Mouse (Mus musculus) adipocyte (in vitro differentiated cells): ENCODE results near the gene Usp12.

ENCODE experiments used
- DNase-seq: peaks from one replicate; pipeline ENCODE4 v3.0.0-alpha.2; 2016; ENCODE audit warnings: low spot score

The Usp12 gene

DNA sequence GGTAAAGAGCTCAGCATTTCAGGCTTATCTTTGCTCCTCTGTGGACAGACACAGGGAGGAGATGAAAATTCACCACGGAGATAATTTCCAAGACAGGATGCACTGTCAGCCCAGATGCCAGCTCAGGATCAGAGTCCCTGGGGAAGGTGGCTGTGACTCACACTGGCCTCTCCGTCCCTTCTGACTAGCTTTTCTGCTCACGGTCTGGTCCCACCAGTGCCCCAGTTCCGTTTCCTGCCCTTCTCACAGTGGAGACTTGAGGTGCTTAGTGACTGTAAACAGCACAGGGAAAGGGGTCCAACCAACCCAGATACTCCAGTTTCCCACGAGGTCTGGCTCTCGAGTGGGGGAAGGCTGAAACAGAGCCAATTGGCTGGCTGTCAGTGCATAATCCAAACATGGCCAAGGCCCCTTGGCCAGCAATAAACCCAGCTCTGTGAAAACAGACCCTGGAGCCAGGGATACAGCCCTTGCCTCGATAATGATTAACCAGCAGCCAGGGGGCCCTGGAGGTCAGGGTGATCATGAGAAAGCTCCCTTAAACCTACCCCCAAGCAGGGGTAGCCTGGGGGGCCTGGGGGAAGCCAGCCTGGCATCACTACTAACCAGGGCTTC, 102.3 kb downstream of the Usp12 start:
- DNase-seq, result peak; percentile 51

DNA sequence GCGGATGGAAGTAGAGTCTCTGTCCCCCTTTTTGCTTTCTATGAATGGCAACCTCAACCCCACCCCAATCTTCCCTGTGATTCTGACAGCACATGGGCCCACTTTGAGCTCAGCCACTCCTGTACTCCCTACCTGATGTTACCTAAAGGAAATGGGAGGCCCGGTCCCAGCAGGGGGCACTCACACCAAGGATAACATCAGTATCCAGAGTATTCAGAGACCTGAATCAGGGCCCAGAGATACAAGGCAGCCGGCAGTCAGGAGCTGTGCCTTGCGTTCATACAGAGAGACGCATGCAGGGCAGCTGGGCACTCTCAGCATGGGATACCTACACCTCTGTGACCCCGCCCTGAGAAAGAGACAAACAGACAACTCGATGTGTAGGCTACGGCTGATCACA, 103.1 kb downstream of the Usp12 start:
- DNase-seq, result peak; percentile 30

DNA sequence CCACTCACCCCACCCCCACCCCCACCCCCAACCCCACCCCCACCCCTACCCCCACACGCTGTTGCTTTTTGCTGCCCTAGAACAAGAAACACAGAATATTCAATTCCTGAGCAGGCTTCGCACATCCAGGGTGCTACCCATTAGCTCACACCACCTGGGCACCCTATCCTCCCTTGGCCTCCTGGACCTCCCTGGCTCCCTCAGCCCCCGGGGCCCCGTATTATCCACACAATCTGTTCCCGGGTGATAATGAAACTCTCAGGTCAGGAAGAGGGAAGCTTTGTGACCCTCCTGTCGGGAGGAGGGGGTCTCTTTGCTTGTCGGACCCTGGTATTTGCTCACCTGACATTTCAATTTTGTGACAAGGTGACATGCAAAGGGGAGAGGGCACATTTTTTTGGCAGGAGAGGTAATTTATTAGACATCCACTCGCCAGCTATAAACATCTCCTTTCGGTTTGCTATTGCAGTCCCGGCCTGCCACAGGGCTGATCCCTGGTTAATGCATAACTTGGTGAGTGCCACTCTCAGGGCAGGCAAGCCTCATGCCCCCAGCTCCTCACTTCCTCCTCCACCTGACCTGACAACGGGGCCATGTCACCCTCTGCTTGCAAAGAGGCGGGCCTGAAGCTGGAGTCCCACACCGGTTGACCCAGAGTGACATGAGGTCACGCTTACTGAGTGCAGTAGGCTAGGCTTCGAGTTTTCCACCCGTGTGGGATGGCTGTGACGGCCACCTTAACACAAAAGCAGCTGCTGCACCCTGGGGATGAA, 107.1 kb downstream of the Usp12 start:
- no peak for DNase-seq

DNA sequence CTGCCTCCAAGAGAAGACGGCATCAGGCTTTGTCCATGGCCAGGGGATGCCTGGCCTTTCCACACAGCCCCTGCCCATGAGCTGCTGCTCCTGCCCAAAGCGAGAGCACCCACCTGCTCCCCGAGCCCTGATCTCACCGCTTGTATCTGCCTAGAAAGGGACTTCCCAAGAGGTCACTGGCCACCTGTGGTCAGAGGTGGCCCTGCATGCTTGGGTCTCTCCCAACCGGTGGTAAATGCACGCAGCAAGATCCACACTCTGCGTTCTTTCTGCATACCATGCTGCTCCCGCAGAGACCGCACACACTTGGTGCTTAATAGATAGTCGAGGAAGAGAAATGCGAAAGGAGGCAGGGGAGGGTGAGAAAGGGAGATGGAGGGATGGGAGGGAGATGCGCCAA, 107.9 kb downstream of the Usp12 start:
- no peak for DNase-seq
